Mouse (Mus musculus): ENCODE data around the gene N4bp2l1. TPM values are rescaled to one million over a fixed set of nuclear protein-coding genes. Genes with fewer than 3 reads are reported as not detected.
A peak's percentile ranks its signal among the peaks of the same experiment; 100 is the strongest.

Gene N4bp2l1
- polyA plus RNA-seq, 1 experiment from 2014 or later, result 4.6 TPM

- Histone ChIP-seq H3K9me3 (no peaks in the 10 kb centered on the region), H3K4me2 (replicated peaks) (no peak overlapping the region), H3K27me3 (replicated peaks) (no peaks in the 10 kb centered on the region), H3K36me3 (0 out of 2 replicates have a peak, but pooled peaks cover 3% of the 10 kb centered on the region), H3K4me1 (peaks cover 3% of the 10 kb centered on the region; the same call in 1 of the 2 replicates), H3K9ac (no peak overlapping the region), H3K4me3 (no peak overlapping the region), H3K27ac (no peak overlapping the region)
- 91% methylated on average over 2 of the region's 2 CpGs for WGBS
- no peak for ATAC-seq (ENCODE audit: low FRiP score, low read depth)
Measured at GRCm38 (mm10) chr5:150525239-150525638, 71.7 kb downstream of the N4bp2l1 start.

- 11% methylated on average over 11 of the region's 11 CpGs for WGBS
- Histone ChIP-seq H3K4me1 (peaks cover 3% of the 10 kb centered on the region; the same call in 1 of the 2 replicates), H3K36me3 (no peaks in the 10 kb centered on the region), H3K4me3 (peak overlapping the region; percentile 80), H3K27me3 (replicated peaks) (no peaks in the 10 kb centered on the region), H3K27ac (no peak overlapping the region), H3K9ac (peak overlapping the region; percentile 84), H3K9me3 (no peaks in the 10 kb centered on the region), H3K4me2 (replicated peaks) (peak overlapping the region; percentile 54)
- ATAC-seq (ENCODE audit: low FRiP score, low read depth), result no peak
Measured at GRCm38 (mm10) chr5:150522867-150523234, 74.1 kb downstream of the N4bp2l1 start.

DNA sequence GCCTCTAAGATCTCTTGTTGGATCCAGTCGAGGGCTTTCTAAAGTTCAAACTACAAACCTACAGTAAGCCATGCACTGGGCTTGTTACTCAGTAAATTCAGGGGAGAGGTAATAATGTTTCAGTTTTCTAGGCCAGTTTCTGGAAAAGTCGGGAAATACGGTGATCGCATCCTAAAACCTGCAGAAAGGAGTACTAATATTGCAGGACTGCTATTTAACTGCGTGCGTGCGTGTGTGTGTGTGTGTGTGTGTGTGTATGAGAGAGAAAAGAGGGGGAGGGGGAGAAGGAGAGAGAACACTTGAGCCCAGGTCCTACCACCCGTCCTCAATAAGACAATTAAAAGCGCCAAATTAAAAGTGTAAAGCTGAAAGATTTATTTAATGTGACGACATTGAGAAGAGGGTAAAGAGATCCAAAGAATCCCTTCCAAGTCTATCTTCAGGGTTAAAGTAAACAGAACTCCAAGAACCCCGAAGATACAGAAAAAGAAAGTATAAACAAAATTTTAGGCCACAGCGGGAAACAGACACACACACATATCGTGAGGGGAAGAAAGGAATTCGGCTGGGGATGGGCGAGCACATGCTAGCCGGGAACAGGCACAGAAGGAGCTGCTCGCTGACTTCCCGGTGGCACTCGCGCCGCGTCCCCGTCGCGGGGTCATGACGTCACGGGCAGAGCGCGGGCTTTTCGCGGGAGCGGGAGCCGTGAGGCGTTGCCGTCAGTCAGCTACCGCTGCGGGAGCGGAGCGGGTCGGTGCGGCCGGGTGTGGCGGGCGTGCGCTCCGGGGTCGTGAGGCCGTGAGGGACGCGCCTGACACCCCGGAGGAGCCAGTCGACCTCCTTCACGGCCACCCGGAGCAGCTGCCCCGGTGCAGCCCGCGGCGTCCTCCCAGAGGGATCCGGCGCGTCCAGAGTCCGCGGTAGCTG, 74.8 kb downstream of the N4bp2l1 start, which contains the start of gene Brca2:
Gene Brca2, plus strand, starts transcription at position 694 of the 930 bp plus-strand sequence.
- peak within 1 kb of the TSS; percentile 84 for H3K9ac ChIP-seq
- H3K4me1 ChIP-seq, result peaks cover 3% of the 10 kb centered on the region; the same call in 1 of the 2 replicates
- no peaks in the 10 kb centered on the region for H3K9me3 ChIP-seq
- no peaks in the 10 kb centered on the region for H3K27me3 ChIP-seq (replicated peaks)
- WGBS, result 6% methylated on average over 63 of the region's 63 CpGs
- no peaks in the 10 kb centered on the region for H3K36me3 ChIP-seq
- H3K4me2 ChIP-seq (replicated peaks), result peak within 1 kb of the TSS; percentile 54
- H3K4me3 ChIP-seq, result peak within 1 kb of the TSS; percentile 80
- peak; percentile 96 for ATAC-seq (ENCODE audit: low FRiP score, low read depth)
- no peak within 1 kb of the TSS for H3K27ac ChIP-seq

Other genes starting within 250 kb of the N4bp2l1 start
- not detected in 2 replicates for gene Zar1l, start 79.0 kb downstream of the N4bp2l1 start, polyA plus RNA-seq (2016; fragmentation: Nextera tagmentation; extraction: Ambion mirVana)
- gene Brca2, start 74.6 kb downstream of the N4bp2l1 start, polyA plus RNA-seq (2016; fragmentation: Nextera tagmentation; extraction: Ambion mirVana), result 16.0 and 19.2 TPM in 2 replicates
- 39.4 and 41.1 TPM in 2 replicates for gene N4bp2l2, start 69.0 kb upstream of the N4bp2l1 start, polyA plus RNA-seq (2016; fragmentation: Nextera tagmentation; extraction: Ambion mirVana)
- gene Pds5b, start 76.6 kb upstream of the N4bp2l1 start, polyA plus RNA-seq (2016; fragmentation: Nextera tagmentation; extraction: Ambion mirVana), result 33.8 and 34.4 TPM in 2 replicates

All from neural tube, embryonic 12.5 days (tissue).